Comparison of ENCODE assay signal across 15 mouse cellular contexts in the genomic region with DNA sequence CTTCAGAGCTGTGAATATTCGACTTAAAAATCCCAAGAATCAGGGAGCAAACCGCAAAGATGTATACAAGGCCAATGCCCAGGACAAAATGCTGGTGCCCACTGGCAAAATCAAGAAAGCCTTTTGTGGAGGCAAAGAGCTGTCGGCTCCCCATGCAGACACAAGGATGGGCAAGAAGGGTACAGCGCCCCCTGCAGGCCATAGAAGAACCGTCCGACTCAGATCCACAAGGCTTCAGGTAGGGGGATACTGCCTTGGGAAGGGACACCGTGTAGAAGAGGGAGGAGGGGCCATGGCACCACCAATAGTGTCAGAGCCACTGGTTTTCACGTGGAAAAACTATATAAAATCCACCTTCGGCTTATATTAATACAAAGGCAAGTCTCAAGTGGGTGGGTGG.
DNase-seq lines count a peak whose midpoint lies in the region; ATAC-seq and TF ChIP-seq lines count a peak whose summit lies in the region.
"Had no signal": no experiment of that assay in that cellular context is flagged by ENCODE, and none has a peak within 500 bp of the region (broad histone marks: within the 10 kb centered on the region; RNA-seq: fewer than 3 reads in every experiment).

No protein-coding gene starts in this region.

- peak; percentile 72 for TF ChIP-seq CTCF in layer of hippocampus, adult 2 months (conservative IDR thresholded peaks at IDR 0.05)

- peak; percentile 46 to 49 for DNase-seq in cerebellum, postnatal 10 days
- peak in 1 of 2 experiments; percentile 38 for DNase-seq in layer of hippocampus, adult 2 months (ENCODE audit: low spot score in 2 of 2)
- no peak for DNase-seq in layer of hippocampus, adult 11-12 months (ENCODE audit: low spot score)
- DNase-seq in right cerebral cortex, postnatal 14 days, result peak; percentile 35
- DNase-seq in right cerebral cortex, postnatal 10 days (ENCODE audit: low spot score in 2 of 2), result no peak
- DNase-seq in thymus, postnatal 4 days, result no peak
- no peak for DNase-seq in heart, adult 18-20 months
- DNase-seq: B cell, adult 2 months; thymus, postnatal 36 days had no signal

- no peak overlapping the region for H3K4me3 ChIP-seq in layer of hippocampus, adult 2 months
- H3K4me3 ChIP-seq: embryonic facial prominence, embryonic 13.5 days; hindbrain, embryonic 15.5 days; limb, embryonic 13.5 days; neural tube, embryonic 12.5 days had no signal

- H3K27ac ChIP-seq in layer of hippocampus, adult 2 months, result no peak overlapping the region
- H3K27ac ChIP-seq: embryonic facial prominence, embryonic 13.5 days; hindbrain, embryonic 15.5 days; limb, embryonic 13.5 days; neural tube, embryonic 12.5 days had no signal

- ATAC-seq in cerebellum, adult (ENCODE audit: insufficient number of reproducible peaks, low FRiP score, low TSS enrichment), result no peak
- ATAC-seq: Patski had no signal

Comparison
In these comparisons a context has a peak if more than half of its experiments do, and no peak if none do; other contexts are left out.
1. DNase-seq: peak in cerebellum, postnatal 10 days (2 of 2) and right cerebral cortex, postnatal 14 days (single experiment); none in layer of hippocampus, adult 11-12 months (single experiment), right cerebral cortex, postnatal 10 days (0 of 2), thymus, postnatal 4 days (single experiment) and heart, adult 18-20 months (0 of 2).